Mouse (Mus musculus) limb, embryonic 15.5 days (tissue): ENCODE data around the gene Carns1. TPM values are rescaled to one million over a fixed set of nuclear protein-coding genes. Genes with fewer than 3 reads are reported as not detected.

ENCODE experiments used
- ATAC-seq: fragments of 200-750 bp; cut with Nextera tagmentation; 2 replicates; pipeline ENCODE4 v1.8.0; 2017; ENCODE audit warnings: low read depth, moderate TSS enrichment; ENCODE audit not compliant: insufficient number of reproducible peaks, low FRiP score, low TSS enrichment
- H3K27ac ChIP-seq: fragments of 300-500 bp; sonication (generic); 2 replicates; pipeline ENCODE4 v1.5.1; 2015; ENCODE audit warnings: moderate library complexity, mild to moderate bottlenecking, inconsistent platforms
- H3K27me3 ChIP-seq: fragments of 300-500 bp; sonication (generic); 2 replicates; pipeline ENCODE4 v1.6.1; 2015; ENCODE audit warnings: inconsistent platforms
- H3K36me3 ChIP-seq: fragments of 300-500 bp; sonication (generic); 2 replicates; pipeline ENCODE4 v1.6.1; 2015; ENCODE audit warnings: inconsistent platforms
- H3K4me1 ChIP-seq: fragments of 300-500 bp; sonication (generic); 2 replicates; pipeline ENCODE4 v1.6.1; 2015; ENCODE audit warnings: inconsistent platforms
- H3K4me2 ChIP-seq: fragments of 300-500 bp; sonication (generic); 2 replicates; pipeline ENCODE4 v1.6.1; 2015; ENCODE audit warnings: mild to moderate bottlenecking, inconsistent platforms
- H3K4me3 ChIP-seq: fragments of 300-500 bp; sonication (generic); 2 replicates; pipeline ENCODE4 v1.5.1; 2015; ENCODE audit warnings: mild to moderate bottlenecking, inconsistent platforms
- H3K9ac ChIP-seq: fragments of 300-500 bp; sonication (generic); 2 replicates; pipeline ENCODE4 v1.6.1; 2015; ENCODE audit warnings: inconsistent platforms
- H3K9me3 ChIP-seq: fragments of 300-500 bp; sonication (generic); 2 replicates; pipeline ENCODE4 v1.6.1; 2016; ENCODE audit warnings: inconsistent platforms
- WGBS: fragments of 180-500 bp; shearing (Covaris S2); methylation state at CpG from one replicate; pipeline ENCODE4 v1.1.7; 2015; 5-methylcytosine and 5-hydroxymethylcytosine counted together
- polyA plus RNA-seq: library from polyadenylated mRNA; unstranded; fragments of >200 nt; fragmentation: Nextera tagmentation; extraction: Ambion mirVana; gene quantifications from 2 replicates; pipeline ENCODE4 v1.2.1, GENCODE M21; 2015

The Carns1 gene
- polyA plus RNA-seq, 1 experiment from 2014 or later: 1.8 TPM

DNA sequence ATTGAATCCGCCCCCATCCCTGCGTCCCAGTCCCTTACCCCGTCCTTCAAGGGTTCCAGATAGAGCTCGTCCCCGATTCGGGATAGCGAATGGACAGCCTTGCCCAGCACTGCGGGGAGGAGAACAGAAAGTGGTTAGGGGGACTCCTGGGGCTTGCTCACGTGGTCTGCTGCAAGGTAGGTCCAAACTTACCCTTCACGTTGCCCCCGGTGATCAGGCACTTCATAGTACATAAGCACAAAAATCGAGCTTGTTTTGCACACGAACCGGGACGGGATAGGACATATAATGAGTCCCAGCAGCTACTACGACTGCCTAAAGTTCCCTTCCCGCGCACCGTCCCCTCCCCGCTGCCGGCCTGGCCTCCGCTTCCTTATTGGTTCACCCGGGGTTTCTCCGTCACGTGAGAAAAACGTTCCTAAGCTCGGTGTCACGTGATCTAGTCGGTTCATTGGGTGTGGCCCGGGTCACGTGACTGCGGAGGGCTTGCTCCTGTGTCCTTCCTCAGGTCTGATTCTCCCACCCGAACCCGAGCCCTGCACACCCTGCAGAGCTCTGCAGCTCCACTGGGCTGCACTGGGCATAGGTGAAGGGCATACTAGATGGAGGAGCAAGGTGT is 26.1 kb upstream of the Carns1 start, which contains the start of gene Rad9a:
Gene Rad9a, minus strand, starts transcription at position 372 of the 619 bp plus-strand sequence.
- under 1% methylated on average over 34 of the region's 34 CpGs for WGBS
- H3K9me3 ChIP-seq: no peaks in the 10 kb centered on the region
- H3K4me2 ChIP-seq: peak within 1 kb of the TSS; percentile 88
- peaks cover 31% of the 10 kb centered on the region for H3K4me1 ChIP-seq
- H3K36me3 ChIP-seq: peaks cover 28% of the 10 kb centered on the region
- H3K27me3 ChIP-seq: 0 out of 2 replicates have a peak, but pooled peaks cover 2% of the 10 kb centered on the region
- H3K4me3 ChIP-seq: peak within 1 kb of the TSS; percentile 59
- peak within 1 kb of the TSS; percentile 60 for H3K9ac ChIP-seq
- peak; percentile 80 for ATAC-seq
- H3K27ac ChIP-seq: peak within 1 kb of the TSS; percentile 69

DNA sequence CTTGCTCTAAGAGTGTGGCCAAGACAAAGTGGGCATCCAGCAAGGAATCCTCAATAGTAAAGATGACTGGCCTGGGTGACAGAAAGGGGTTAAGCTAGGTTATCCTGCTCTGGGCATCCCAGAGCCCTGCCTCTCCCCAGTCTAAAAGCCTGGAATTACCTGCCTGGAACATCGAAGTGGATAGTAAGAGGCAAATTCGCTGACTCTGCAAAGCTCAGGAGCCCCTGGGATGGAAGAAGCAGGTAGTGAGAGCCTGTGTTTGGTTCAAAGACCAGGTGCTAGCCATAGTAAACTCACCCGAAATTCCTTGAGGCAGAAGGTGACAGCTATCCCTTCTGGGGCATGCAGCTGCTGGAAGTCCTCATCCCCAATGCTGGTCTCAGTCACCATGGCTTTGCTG is 21.9 kb upstream of the Carns1 start:
- Histone ChIP-seq H3K4me1 (peaks cover 64% of the 10 kb centered on the region), H3K27me3 (no peaks in the 10 kb centered on the region), H3K27ac (peak overlapping the region; percentile 22; the same call in 1 of the 2 replicates), H3K4me2 (no peak overlapping the region), H3K36me3 (peaks cover 60% of the 10 kb centered on the region), H3K9me3 (no peaks in the 10 kb centered on the region), H3K4me3 (no peak overlapping the region), H3K9ac (no peak overlapping the region)
- 58% methylated on average over 3 of the region's 3 CpGs for WGBS
- ATAC-seq: no peak

DNA sequence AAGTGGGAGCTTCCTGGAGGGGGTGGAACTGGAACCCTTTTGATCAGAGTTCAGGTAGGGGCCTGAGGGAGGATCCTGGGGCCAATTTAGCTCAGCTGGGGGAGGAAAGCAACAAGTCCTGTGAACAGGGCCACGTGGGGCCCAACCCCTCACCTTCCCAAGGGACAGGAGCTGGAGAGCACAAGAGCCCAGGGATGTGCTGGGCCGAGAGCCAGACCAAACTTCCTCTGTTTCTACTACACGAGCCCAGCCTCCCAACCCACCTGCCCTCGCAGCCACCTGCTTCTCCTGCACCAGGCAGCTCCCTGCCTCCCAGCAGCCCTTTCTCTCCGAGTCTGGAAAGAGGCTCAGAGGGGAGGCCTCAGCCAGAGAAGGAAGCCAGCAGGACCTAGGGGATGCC is 21.3 kb upstream of the Carns1 start:
- H3K36me3 ChIP-seq: peaks cover 60% of the 10 kb centered on the region
- ATAC-seq: no peak
- H3K9me3 ChIP-seq: no peaks in the 10 kb centered on the region
- peak overlapping the region; percentile 30 for H3K27ac ChIP-seq
- peaks cover 60% of the 10 kb centered on the region for H3K4me1 ChIP-seq
- no peak overlapping the region for H3K9ac ChIP-seq
- H3K27me3 ChIP-seq: no peaks in the 10 kb centered on the region
- no peak overlapping the region for H3K4me2 ChIP-seq
- WGBS: 10% methylated on average over 5 of the region's 5 CpGs
- H3K4me3 ChIP-seq: no peak overlapping the region

DNA sequence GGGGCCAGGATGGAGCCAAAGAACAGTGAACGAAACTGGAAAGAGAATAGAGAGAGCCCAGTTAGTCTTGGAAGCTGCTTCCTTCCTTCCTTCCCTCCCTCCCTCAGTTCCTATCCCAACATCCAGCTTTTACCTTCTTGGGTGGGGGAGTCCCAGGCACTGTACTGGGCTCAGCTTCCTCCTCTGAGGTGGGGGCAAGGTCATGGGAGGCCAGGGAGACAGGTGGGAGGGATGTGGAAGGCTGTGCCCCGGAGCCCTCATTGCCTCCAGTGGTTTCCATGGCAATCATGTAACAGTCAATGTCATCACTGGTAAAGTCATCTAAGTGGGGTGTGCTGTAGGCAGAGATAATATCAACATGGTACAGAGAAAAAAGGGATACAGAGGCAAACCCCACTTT is 20.8 kb upstream of the Carns1 start:
- peaks cover 60% of the 10 kb centered on the region for H3K36me3 ChIP-seq
- H3K4me3 ChIP-seq: no peak overlapping the region
- ATAC-seq: no peak
- WGBS: 44% methylated on average over 2 of the region's 2 CpGs
- H3K4me1 ChIP-seq: peaks cover 65% of the 10 kb centered on the region
- no peak overlapping the region for H3K4me2 ChIP-seq
- no peaks in the 10 kb centered on the region for H3K9me3 ChIP-seq
- H3K9ac ChIP-seq: no peak overlapping the region
- no peaks in the 10 kb centered on the region for H3K27me3 ChIP-seq
- H3K27ac ChIP-seq: peak overlapping the region; percentile 30

DNA sequence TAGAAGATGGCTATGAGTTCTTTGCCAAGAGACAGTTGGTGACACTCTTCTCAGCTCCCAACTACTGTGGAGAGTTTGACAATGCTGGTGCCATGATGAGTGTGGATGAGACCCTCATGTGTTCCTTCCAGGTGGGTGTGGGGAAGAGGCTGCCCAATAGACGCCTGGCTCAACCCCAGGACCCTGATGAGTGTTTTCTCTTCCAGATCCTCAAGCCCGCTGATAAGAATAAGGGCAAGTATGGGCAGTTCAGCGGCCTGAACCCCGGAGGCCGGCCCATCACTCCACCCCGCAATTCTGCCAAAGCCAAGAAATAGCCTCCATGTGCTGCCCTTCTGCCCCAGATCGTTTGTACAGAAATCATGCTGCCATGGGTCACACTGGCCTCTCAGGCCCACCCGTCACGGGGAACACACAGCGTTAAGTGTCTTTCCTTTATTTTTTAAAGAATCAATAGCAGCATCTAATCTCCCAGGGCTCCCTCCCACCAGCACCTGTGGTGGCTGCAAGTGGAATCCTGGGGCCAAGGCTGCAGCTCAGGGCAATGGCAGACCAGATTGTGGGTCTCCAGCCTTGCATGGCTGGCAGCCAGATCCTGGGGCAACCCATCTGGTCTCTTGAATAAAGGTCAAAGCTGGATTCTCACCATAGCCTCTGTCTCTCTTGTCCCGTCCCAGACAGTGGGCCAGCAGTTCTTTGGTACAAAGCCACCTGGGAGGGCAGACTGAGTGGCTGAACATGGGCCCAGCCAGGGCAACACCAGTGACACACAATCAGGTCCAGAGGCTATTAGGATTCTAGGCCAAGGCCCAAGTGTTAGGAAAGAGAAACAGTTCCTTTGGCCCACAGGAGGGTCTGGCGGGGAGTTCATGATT is 19.7 kb upstream of the Carns1 start:
- WGBS: 80% methylated on average over 12 of the region's 12 CpGs
- ATAC-seq: no peak
- H3K36me3 ChIP-seq: peaks cover 60% of the 10 kb centered on the region

DNA sequence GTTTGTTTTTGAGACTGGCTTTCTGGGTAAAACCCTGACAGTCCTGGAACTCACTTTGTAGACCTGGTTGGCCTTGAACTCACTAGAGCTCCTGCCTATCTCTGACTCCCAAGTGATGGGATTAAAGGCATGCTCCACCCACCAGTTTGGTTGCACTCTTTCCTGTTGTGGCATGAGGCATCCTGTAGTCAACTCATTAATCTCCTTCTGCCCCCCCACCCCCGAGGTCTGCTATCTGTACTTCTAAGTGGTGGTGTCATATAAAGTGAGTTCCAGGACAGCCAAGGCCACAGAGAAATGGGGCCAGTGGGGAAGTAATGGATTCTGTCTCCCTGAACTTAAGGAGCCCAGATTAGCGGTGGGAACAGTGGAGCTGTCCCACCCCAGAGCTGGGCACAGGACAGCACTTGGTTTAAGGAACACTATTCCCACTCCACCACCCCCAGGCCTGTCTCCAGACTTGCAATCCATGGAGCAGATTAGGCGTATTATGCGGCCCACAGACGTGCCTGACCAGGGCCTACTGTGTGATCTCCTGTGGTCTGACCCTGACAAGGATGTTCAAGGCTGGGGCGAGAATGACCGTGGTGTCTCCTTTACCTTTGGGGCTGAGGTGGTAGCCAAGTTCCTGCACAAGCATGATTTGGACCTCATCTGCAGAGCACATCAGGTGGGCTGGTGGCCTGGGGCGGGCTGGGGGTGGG is 18.9 kb upstream of the Carns1 start:
- H3K9ac ChIP-seq: no peak overlapping the region
- H3K36me3 ChIP-seq: peaks cover 56% of the 10 kb centered on the region
- 86% methylated on average over 8 of the region's 8 CpGs for WGBS
- no peak overlapping the region for H3K4me3 ChIP-seq
- H3K9me3 ChIP-seq: no peaks in the 10 kb centered on the region
- no peak overlapping the region for H3K4me2 ChIP-seq
- peaks cover 57% of the 10 kb centered on the region for H3K4me1 ChIP-seq
- ATAC-seq: no peak
- H3K27me3 ChIP-seq: no peaks in the 10 kb centered on the region
- no peak overlapping the region for H3K27ac ChIP-seq

More for the DNA sequence above, 19.7 kb upstream of the Carns1 start:
- Histone ChIP-seq H3K27ac (no peak overlapping the region), H3K4me1 (peaks cover 59% of the 10 kb centered on the region), H3K4me2 (no peak overlapping the region), H3K9me3 (no peaks in the 10 kb centered on the region), H3K4me3 (no peak overlapping the region), H3K9ac (no peak overlapping the region), H3K27me3 (no peaks in the 10 kb centered on the region)

DNA sequence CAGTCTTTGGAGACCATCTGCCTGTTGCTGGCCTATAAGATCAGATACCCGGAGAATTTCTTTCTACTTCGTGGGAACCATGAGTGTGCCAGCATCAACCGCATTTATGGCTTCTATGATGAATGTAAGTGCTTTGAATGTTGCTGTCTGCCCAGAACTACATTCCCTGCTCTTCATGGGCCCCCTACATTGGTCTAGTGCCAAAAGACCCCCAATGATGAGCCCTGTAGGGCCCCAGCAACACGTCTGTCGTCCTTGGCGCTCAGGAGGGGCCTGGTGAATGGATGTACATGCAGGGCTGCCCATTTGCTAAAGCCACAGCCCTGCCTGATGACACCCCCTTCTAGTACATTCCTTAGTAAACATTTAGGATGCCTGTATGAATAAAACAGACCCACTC is 17.9 kb upstream of the Carns1 start:
- Histone ChIP-seq H3K36me3 (peaks cover 47% of the 10 kb centered on the region), H3K27ac (peak overlapping the region; percentile 98; the same call in 1 of the 2 replicates)
- WGBS: 56% methylated on average over 6 of the region's 6 CpGs

DNA sequence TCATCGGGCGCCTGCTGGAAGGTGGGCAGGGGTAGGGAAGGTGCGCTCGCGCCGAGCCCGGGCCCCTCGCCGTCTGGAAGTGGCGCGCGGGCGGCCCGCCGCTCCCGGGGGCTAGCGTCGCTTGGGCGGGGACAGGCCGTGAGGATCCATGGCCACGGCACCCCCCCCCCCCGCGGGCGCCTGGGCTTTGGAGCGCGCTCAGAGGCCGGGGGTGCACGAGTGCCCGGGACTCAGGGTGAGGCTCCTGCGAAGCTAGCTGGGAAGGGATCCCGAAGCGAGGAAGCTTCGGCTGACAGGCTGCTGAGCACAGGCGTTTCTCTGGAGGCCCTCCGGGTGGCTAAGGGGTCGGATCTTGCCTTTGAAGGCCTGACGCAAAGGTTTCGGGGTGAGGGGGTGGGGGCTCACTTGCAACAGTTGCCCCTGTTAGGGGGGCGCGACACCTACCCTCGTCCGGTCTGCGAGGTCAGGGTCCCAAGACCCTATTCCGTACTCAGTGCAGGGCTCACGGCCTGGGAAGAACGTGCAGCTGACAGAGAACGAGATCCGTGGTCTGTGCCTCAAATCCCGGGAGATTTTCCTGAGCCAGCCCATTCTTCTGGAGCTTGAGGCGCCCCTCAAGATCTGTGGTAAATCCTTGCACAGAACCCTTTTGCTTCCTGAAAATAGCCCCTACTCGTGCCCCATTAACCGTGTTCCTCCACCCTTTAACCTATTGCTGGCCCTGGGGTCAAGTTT is 17.1 kb upstream of the Carns1 start:
- peak overlapping the region; percentile 96 for H3K9ac ChIP-seq
- H3K9me3 ChIP-seq: no peaks in the 10 kb centered on the region
- peak overlapping the region; percentile 76 for H3K4me2 ChIP-seq
- peak; percentile 16 for ATAC-seq
- H3K4me1 ChIP-seq: peaks cover 56% of the 10 kb centered on the region
- H3K27ac ChIP-seq: peak overlapping the region; percentile 98
- H3K27me3 ChIP-seq: no peaks in the 10 kb centered on the region
- H3K4me3 ChIP-seq: peak overlapping the region; percentile 89
- WGBS: under 1% methylated on average over 48 of the region's 52 CpGs
- H3K36me3 ChIP-seq: peaks cover 42% of the 10 kb centered on the region

More for the DNA sequence above, 17.9 kb upstream of the Carns1 start:
- no peaks in the 10 kb centered on the region for H3K27me3 ChIP-seq
- H3K9ac ChIP-seq: peak overlapping the region; percentile 96
- H3K9me3 ChIP-seq: no peaks in the 10 kb centered on the region
- H3K4me1 ChIP-seq: peaks cover 57% of the 10 kb centered on the region
- peak overlapping the region; percentile 89 for H3K4me3 ChIP-seq
- ATAC-seq: no peak
- H3K4me2 ChIP-seq: peak overlapping the region; percentile 76

DNA sequence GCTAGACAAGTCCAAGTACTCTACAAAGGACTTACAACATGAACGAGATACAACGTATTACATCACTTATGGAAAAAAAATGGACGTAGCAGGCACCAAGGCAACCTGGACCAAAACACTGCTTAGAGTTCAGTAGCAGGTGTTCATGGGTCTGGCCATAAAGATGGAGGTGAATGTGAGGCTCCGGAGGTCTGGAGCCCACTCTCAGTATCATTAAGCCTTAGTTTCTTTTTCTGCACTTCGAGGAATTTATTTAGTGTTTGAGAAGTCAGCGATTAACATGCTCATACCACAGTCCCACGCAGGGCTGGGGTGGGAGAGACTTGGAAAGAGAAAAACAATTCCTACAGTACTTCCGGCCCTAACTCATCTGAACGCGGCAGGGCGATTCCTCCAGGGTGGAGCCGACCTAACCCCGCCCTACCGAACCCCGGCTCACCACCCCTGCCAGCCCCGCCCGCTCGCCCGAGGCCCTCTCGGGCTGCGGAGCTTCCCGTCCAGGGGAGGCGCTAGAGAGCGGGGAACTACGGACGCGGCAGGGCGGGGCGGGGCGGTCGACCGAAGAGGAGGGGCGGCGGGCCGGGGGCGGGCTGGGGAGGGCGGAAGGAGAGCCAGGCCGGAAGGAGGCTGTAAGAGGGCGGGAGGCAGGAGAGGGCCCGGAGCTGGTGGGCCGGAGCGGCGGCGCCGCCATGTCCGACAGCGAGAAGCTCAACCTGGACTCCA is 16.4 kb upstream of the Carns1 start, which contains the start of gene Ppp1ca:
Gene Ppp1ca, plus strand, starts transcription at position 538 of the 723 bp plus-strand sequence.
- ATAC-seq: peak; percentile 93
- peaks cover 35% of the 10 kb centered on the region for H3K36me3 ChIP-seq
- WGBS: 2% methylated on average over 39 of the region's 47 CpGs
- H3K27ac ChIP-seq: peak within 1 kb of the TSS; percentile 98
- peak within 1 kb of the TSS; percentile 96 for H3K9ac ChIP-seq
- H3K27me3 ChIP-seq: no peaks in the 10 kb centered on the region
- no peaks in the 10 kb centered on the region for H3K9me3 ChIP-seq
- H3K4me1 ChIP-seq: peaks cover 50% of the 10 kb centered on the region
- H3K4me3 ChIP-seq: peak within 1 kb of the TSS; percentile 89
- H3K4me2 ChIP-seq: peak within 1 kb of the TSS; percentile 76

DNA sequence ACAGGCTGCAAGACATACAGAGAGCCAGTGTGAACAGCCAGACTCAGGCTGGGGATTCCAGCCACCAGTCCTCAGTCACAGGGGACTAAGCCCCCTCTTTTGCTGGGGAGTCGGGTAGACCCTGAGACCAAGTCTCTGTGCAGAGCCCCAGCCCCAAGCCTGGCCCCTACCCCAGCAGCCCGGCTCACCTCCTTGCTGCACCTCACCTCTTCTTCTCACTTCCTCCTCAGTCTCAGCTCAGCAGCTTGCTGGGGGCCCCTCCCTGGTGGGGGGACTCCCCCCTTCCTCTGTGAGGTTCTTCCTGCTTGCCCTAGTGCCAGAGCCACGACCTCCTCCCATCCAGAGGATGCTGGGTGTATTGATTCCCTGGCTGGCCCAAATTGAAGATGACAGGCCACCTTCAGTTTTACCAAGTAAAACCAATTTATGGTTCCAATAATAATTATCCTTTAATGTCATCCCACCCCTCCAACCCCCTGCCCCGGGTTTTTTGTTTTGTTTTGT is 15.6 kb upstream of the Carns1 start, which contains the start of gene Tbc1d10c:
Gene Tbc1d10c, minus strand, starts transcription at position 454 of the 504 bp plus-strand sequence.
- no peak for ATAC-seq
- 51% methylated on average over 4 of the region's 4 CpGs for WGBS
- Histone ChIP-seq H3K9ac (peak within 1 kb of the TSS; percentile 96), H3K27ac (peak within 1 kb of the TSS; percentile 98), H3K36me3 (peaks cover 27% of the 10 kb centered on the region), H3K4me1 (peaks cover 42% of the 10 kb centered on the region), H3K4me3 (peak within 1 kb of the TSS; percentile 89), H3K4me2 (peak within 1 kb of the TSS; percentile 76), H3K27me3 (no peaks in the 10 kb centered on the region), H3K9me3 (no peaks in the 10 kb centered on the region)
